Mouse (Mus musculus) thymus, postnatal 0 days (tissue): ENCODE measurements around the gene Senp2. TPM values are rescaled to one million over a fixed set of nuclear protein-coding genes. Genes with fewer than 3 reads are reported as not detected.

Source experiments
- DNase-seq: peaks from one replicate; pipeline ENCODE4 v3.0.0-alpha.2; 2015; ENCODE audit warnings: low spot score
- polyA plus RNA-seq: library from polyadenylated mRNA; unstranded; fragments of >200 nt; fragmentation: Nextera tagmentation; extraction: Ambion mirVana; gene quantifications from 2 replicates; pipeline ENCODE4 v1.2.1, GENCODE M21; 2015

The Senp2 gene
- polyA plus RNA-seq, 1 experiment from 2014 or later: 50.4 TPM

- DNase-seq: no peak
Measured at GRCm38 (mm10) chr16:22091255-22091783, 82.0 kb downstream of the Senp2 start.

DNA sequence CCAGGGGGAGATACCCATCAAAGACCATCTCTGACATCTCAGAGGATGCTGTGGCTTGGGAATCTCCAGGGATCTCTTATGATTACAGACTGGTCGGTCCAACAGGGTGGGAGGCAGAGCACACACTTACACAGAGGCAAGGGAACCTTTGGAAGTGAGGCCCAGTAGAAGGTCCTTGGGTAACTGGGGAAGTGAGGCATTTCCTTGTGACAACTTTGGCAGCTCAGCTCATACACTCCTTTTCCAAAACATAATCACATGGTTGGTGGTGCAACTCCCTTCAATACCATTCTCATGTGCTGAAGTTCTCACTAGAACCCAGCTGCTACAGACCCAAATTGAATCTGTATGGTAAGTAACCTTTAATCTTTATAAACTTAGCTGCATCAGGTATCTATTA is 86.5 kb downstream of the Senp2 start:
- DNase-seq: no peak

DNA sequence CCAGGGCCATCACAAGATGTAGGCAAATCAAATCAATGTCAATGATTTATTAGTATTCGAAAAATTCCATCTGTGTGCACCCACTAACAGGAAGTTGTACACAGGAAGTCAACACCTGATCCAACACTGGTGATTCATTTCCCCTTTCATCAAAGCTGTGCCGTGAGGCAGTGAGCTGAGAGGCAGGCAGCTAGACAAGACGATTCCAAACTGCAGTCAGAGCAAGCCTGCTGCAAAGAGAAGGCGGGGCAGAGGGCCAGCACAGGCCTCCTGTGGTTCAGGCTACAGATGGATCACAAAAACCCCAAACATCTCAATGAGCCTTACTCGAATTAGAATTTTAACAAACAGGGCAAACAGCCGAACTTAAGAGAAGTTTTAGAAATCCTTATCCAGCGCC is 88.4 kb downstream of the Senp2 start:
- DNase-seq: no peak

Other genes with a start within 250 kb of the Senp2 start
- 8.3 and 9.9 TPM in 2 replicates for gene Ehhadh, start 221.7 kb upstream of the Senp2 start, polyA plus RNA-seq
- gene Map3k13, start 215.1 kb upstream of the Senp2 start, polyA plus RNA-seq: 0.59 and 0.66 TPM in 2 replicates
- 33.3 and 33.5 TPM in 2 replicates for gene Tmem41a, start 61.9 kb upstream of the Senp2 start, polyA plus RNA-seq
- 1.9 and 2.9 TPM in 2 replicates for gene Liph, start 13.8 kb upstream of the Senp2 start, polyA plus RNA-seq
- gene Igf2bp2, start 153.8 kb downstream of the Senp2 start, polyA plus RNA-seq: 6.8 and 8.5 TPM in 2 replicates